Mouse (Mus musculus) adrenal gland, postnatal 0 days (tissue): ENCODE data around the gene Creb3l4. TPM values are rescaled to one million over a fixed set of nuclear protein-coding genes. Genes with fewer than 3 reads are reported as not detected.

Source experiments
- microRNA-seq: library from miRNA; unstranded; fragments of <30 nt; microRNA quantifications from one replicate; pipeline ENCODE4, GENCODE M21; 2016; ENCODE audit warnings: borderline replicate concordance; ENCODE audit not compliant: insufficient number of aligned reads
- polyA plus RNA-seq: library from polyadenylated mRNA; unstranded; fragments of >200 nt; fragmentation: Nextera tagmentation; extraction: Ambion mirVana; gene quantifications from 2 replicates; pipeline ENCODE4 v1.2.1, GENCODE M21; 2015

Gene Creb3l4
- 2.3 and 2.5 TPM in 2 replicates for polyA plus RNA-seq

DNA sequence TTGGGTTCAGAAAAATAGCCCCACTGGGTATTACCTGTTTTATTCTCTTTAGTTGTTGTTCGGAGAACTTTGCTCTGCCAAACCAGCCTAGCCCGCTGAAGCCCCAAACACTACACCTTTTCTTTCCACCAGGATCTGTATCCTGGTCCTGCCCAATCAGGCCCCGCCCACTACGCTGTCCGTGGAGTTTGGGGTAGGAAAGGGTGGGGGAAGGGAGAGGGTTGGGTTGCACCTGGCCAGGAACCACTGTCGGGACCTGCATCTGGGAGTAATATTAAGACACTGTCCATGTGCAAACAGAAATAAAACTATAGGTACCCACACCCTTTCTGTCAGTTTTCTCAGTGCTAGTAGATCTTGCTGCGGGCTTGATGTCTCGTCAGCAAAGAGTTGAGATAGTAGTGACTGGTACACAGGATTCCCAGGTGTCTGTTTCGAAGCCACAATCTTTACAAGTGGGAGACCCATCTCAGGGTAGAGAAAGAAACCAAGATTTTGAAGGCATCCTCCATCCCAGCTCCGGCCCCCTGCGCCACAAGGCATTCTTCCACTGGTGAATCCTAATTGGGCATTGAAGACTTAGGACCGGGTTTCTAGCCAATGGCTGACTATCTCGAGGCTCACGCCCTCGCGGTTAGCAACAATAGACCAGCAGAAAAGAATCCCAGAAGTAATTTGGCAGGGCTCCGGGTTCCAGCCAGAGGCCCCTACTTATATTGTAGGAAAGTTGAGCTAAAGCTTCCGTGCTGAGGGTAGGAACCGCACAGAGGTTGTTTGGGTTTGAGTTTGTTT, at the start of gene Creb3l4:
Creb3l4 (minus strand) TSS at position 529 of the 792 bp plus-strand sequence.

GRCm38 (mm10) chr3:90292345-90293275, 49.3 kb upstream of the Creb3l4 start, which contains the start of gene Gatad2b:
Gatad2b (plus strand) TSS chr3:90293178.

GRCm38 (mm10) chr3:90265034-90265931, 22.0 kb upstream of the Creb3l4 start, which contains the start of gene Dennd4b:
Dennd4b (plus strand) TSS chr3:90265185.

GRCm38 (mm10) chr3:90253653-90254418, 10.5 kb upstream of the Creb3l4 start, which contains the start of gene Crtc2:
Crtc2 (plus strand) TSS chr3:90254163.

DNA sequence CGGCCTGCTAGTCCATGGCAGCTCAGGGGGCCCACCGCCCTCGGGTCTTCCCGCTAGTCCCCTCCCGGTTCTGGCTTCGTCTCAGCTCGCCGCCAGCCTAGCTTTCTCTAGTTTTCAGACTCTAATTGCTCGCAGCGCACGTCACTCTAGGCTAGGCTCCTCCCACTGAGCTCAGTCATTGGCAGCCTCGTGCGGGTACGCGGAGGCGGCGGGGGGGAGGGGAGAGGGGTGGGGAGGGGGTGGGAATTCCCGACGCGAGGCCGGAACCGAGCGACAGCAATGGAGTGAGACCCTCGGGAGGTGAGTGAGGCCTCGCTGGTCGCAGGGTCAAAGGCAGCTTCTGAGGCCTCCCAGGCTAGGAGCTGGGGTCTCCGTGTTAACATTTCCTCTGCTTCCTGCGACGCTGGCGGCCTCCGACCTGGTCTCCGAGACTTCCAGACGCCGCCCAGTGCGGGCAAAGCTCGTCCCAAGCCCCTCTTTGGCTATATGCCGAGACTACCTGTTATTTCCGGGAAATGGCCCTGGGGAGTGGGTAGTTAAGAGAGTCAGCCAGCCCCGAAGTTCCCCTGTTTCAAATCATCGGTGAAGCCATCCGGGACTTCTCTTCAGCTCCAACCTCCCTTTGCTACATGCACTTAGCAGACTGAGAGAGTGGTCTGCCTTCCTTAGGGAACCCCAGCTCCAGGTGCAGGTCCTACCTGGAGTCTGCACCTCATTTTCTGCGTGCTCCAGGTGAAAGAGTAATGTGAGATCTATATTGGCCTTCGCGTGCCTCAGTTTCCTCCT, 4.8 kb upstream of the Creb3l4 start, which contains the start of gene Slc39a1:
Slc39a1 (plus strand) TSS at position 213 of the 786 bp plus-strand sequence.

GRCm38 (mm10) chr3:90231507-90232333, 11.6 kb downstream of the Creb3l4 start, which contains the start of gene Jtb:
Jtb (plus strand) TSS chr3:90231597.

GRCm38 (mm10) chr3:90213377-90213866, 29.9 kb downstream of the Creb3l4 start, which contains the start of the genes Rps27 and Rab13:
Rps27 (minus strand) TSS chr3:90213651.
Rab13 (plus strand) TSS chr3:90213695.

Small RNA genes within 50 kb of the gene (microRNA-seq; reads per million reads assigned to microRNA genes)
- not detected for gene Mir7012

Other genes starting within 250 kb of the Creb3l4 start
- gene Hax1, start 244.7 kb downstream of the Creb3l4 start, polyA plus RNA-seq, result 151 TPM in 2 replicates
- gene 4933434E20Rik, start 191.9 kb downstream of the Creb3l4 start, polyA plus RNA-seq, result 208 and 215 TPM in 2 replicates
- gene Ubap2l, start 190.9 kb downstream of the Creb3l4 start, polyA plus RNA-seq, result 96.5 and 132 TPM in 2 replicates
- 203 and 310 TPM in 2 replicates for gene Tpm3, start 170.9 kb downstream of the Creb3l4 start, polyA plus RNA-seq
- gene Nup210l, start 139.4 kb downstream of the Creb3l4 start, polyA plus RNA-seq, result 0.08 TPM in 2 replicates
- 2,050 and 4,492 TPM in 2 replicates for gene Rps27, start 29.9 kb downstream of the Creb3l4 start, polyA plus RNA-seq
- gene Rab13, start 29.8 kb downstream of the Creb3l4 start, polyA plus RNA-seq, result 38.9 and 63.6 TPM in 2 replicates
- 178 and 208 TPM in 2 replicates for gene Jtb, start 11.9 kb downstream of the Creb3l4 start, polyA plus RNA-seq
- gene Slc39a1, start 4.7 kb upstream of the Creb3l4 start, polyA plus RNA-seq, result 107 and 126 TPM in 2 replicates
- 16.6 and 20.6 TPM in 2 replicates for gene Crtc2, start 10.7 kb upstream of the Creb3l4 start, polyA plus RNA-seq
- 2.0 and 2.4 TPM in 2 replicates for gene Dennd4b, start 21.7 kb upstream of the Creb3l4 start, polyA plus RNA-seq
- 6.1 and 9.7 TPM in 2 replicates for gene Gatad2b, start 49.7 kb upstream of the Creb3l4 start, polyA plus RNA-seq
- 43.2 and 97.6 TPM in 2 replicates for gene Slc27a3, start 146.4 kb upstream of the Creb3l4 start, polyA plus RNA-seq
- 15.3 and 25.4 TPM in 2 replicates for gene Ints3, start 190.1 kb upstream of the Creb3l4 start, polyA plus RNA-seq
- gene Npr1, start 222.4 kb upstream of the Creb3l4 start, polyA plus RNA-seq, result 20.6 and 53.8 TPM in 2 replicates
- gene Ilf2, start 232.6 kb upstream of the Creb3l4 start, polyA plus RNA-seq, result 77.1 and 81.3 TPM in 2 replicates
- 90.4 and 135 TPM in 2 replicates for gene Snapin, start 247.5 kb upstream of the Creb3l4 start, polyA plus RNA-seq